Mouse (Mus musculus): ENCODE measurements at regions not wholly inside any gene's neighbourhood (a gene's known extent, or its start where the extent isn't known, plus 50 kb on each side); places are given as distances from the start of the nearest gene placed in this dataset.

- TF ChIP-seq CTCF (IDR thresholded peaks at IDR 0.05; ENCODE audit: low read depth) (no peak), EP300 (IDR thresholded peaks at IDR 0.05; ENCODE audit: low read depth) (no peak)
Observed at GRCm38 (mm10) chr9:74758876-74759275, 102.8 kb upstream of the Onecut1 start.

Data from liver, postnatal 0 days (tissue).